Mouse (Mus musculus) ES-E14 (cell line): ENCODE results near the gene Hist2h3c2. TPM values are rescaled to one million over a fixed set of nuclear protein-coding genes. Genes with fewer than 3 reads are reported as not detected.
A peak's percentile ranks its signal among the peaks of the same experiment; 100 is the strongest.

Experiments
- DNase-seq: peaks from one replicate; pipeline ENCODE4 v3.0.0-alpha.2; 2013; ENCODE audit warnings: low read depth, low spot score
- H3K27ac ChIP-seq: 2 replicates; pipeline ENCODE4 v1.5.1; 2012; ENCODE audit warnings: low read depth, mild to moderate bottlenecking, low read length, moderate library complexity, mixed read lengths; ENCODE audit not compliant: poor library complexity, insufficient read depth, severe bottlenecking
- H3K36me3 ChIP-seq: 2 replicates; pipeline ENCODE4 v1.6.1; 2012; ENCODE audit warnings: mild to moderate bottlenecking, low read length, moderate library complexity, mixed read lengths; ENCODE audit not compliant: control insufficient read depth, poor library complexity, insufficient read depth, severe bottlenecking
- H3K4me1 ChIP-seq, 2 experiments: fragments of 150-350 bp in 1 of 2; sonication (generic) in 1 of 2; 2 replicates each; pipeline ENCODE4 v1.6.1; 2012; ENCODE audit warnings: low read length in 2 of 2, mild to moderate bottlenecking in 1 of 2, mixed read lengths in 1 of 2; ENCODE audit not compliant: control insufficient read depth in 2 of 2, insufficient read depth in 2 of 2, poor library complexity in 1 of 2
- H3K4me3 ChIP-seq, 2 experiments: fragments of 150-350 bp in 1 of 2; sonication (generic) in 1 of 2; 2 replicates each; pipeline ENCODE4 v1.5.1; 2012; ENCODE audit warnings: low read length in 2 of 2, low read depth in 1 of 2, mild to moderate bottlenecking in 1 of 2, mixed read lengths in 1 of 2; ENCODE audit not compliant: insufficient read depth in 1 of 2, poor library complexity in 1 of 2, severe bottlenecking in 1 of 2
- H3K9ac ChIP-seq: 2 replicates; pipeline ENCODE4 v1.6.1; 2012; ENCODE audit warnings: low read depth, mild to moderate bottlenecking, low read length, mixed read lengths; ENCODE audit not compliant: poor library complexity, insufficient read depth, severe bottlenecking
- H3K9me3 ChIP-seq: fragments of 150-350 bp; sonication (generic); 2 replicates; pipeline ENCODE4 v1.6.1; 2012; ENCODE audit warnings: low read depth, mild to moderate bottlenecking, low read length; ENCODE audit not compliant: control insufficient read depth, insufficient read depth
- CHD2 ChIP-seq: IDR thresholded peaks from 2 replicates; pipeline ENCODE4 v1.6.1; 2014; ENCODE audit warnings: mild to moderate bottlenecking, low read depth, low read length, inconsistent platforms
- HCFC1 ChIP-seq: IDR thresholded peaks from 2 replicates; pipeline ENCODE4 v1.6.1; 2012; ENCODE audit warnings: low read length, inconsistent platforms, borderline replicate concordance; ENCODE audit not compliant: insufficient read depth
- MAFK ChIP-seq: IDR thresholded peaks from 2 replicates; pipeline ENCODE4 v1.6.1; 2014; ENCODE audit warnings: mild to moderate bottlenecking, low read depth, low read length, inconsistent platforms; ENCODE audit not compliant: insufficient read depth
- ZC3H11A ChIP-seq: IDR thresholded peaks from 2 replicates; pipeline ENCODE4 v1.6.1; 2012; ENCODE audit warnings: low read depth, mild to moderate bottlenecking, inconsistent platforms, low read length, borderline replicate concordance
- ZNF384 ChIP-seq: IDR thresholded peaks from 2 replicates; pipeline ENCODE4 v1.6.1; 2012; ENCODE audit warnings: low read depth, low read length, inconsistent platforms
- in situ Hi-C, 2 experiments: fragments of 600-800 bp; cut with MboI; formaldehyde crosslinking; loops; one replicate each; pipeline ENCODE4 v1.15.1; 2025; ENCODE audit warnings: low sequenced_read_pairs in 2 of 2, inconsistent platforms in 1 of 2; ENCODE audit not compliant: unreplicated experiment in 2 of 2
- total RNA-seq: library from RNA; depleted of rRNA; stranded (reverse); fragments of 300-350 nt; gene quantifications from 2 replicates; pipeline ENCODE4 v1.2.3, GENCODE M21; 2012

Hist2h3c2 gene
- total RNA-seq, 1 experiment, result 546 TPM

GRCm38 (mm10) chr3:96255926-96256593 lies 17.1 kb upstream of the Hist2h3c2 start:
- no peak for DNase-seq
- in situ Hi-C loops, result no loop called here
- peaks cover 2 to 3% of the 10 kb centered on the region in 2 experiments; a peak in 1 of 4 replicates for H3K4me1 ChIP-seq
- no peak overlapping the region for H3K9ac ChIP-seq
- H3K27ac ChIP-seq, result no peak overlapping the region
- H3K36me3 ChIP-seq, result no peaks in the 10 kb centered on the region
- TF ChIP-seq ZNF384 (no peak), ZC3H11A (no peak), CHD2 (no peak), MAFK (no peak), HCFC1 (no peak)
- no peaks in the 10 kb centered on the region for H3K9me3 ChIP-seq
- H3K4me3 ChIP-seq, result no peak overlapping the region

GRCm38 (mm10) chr3:96254683-96255355 lies 15.9 kb upstream of the Hist2h3c2 start:
- Histone ChIP-seq H3K9me3 (no peaks in the 10 kb centered on the region), H3K9ac (peak overlapping the region; percentile 66), H3K27ac (no peak overlapping the region), H3K36me3 (no peaks in the 10 kb centered on the region), H3K4me3 (peak overlapping the region; percentile 49 to 54), H3K4me1 (peaks cover 2 to 3% of the 10 kb centered on the region in 2 experiments; a peak in 1 of 4 replicates)
- in situ Hi-C loops, result no loop called here
- no peak for DNase-seq
- TF ChIP-seq ZNF384 (no peak), HCFC1 (peak; percentile 68; the same call in 1 of the 2 replicates)

GRCm38 (mm10) chr3:96251787-96252186 lies 12.9 kb upstream of the Hist2h3c2 start:
- no peak overlapping the region for H3K27ac ChIP-seq
- in situ Hi-C loops, result no loop called here
- H3K4me3 ChIP-seq, result no peak overlapping the region
- peaks cover 2 to 3% of the 10 kb centered on the region in 2 experiments; a peak in 1 of 4 replicates for H3K4me1 ChIP-seq
- H3K36me3 ChIP-seq, result no peaks in the 10 kb centered on the region
- DNase-seq, result no peak
- no peak for TF ChIP-seq MAFK
- TF ChIP-seq ZNF384, result no peak
- TF ChIP-seq CHD2, result no peak
- no peak for TF ChIP-seq HCFC1
- TF ChIP-seq ZC3H11A, result no peak
- H3K9ac ChIP-seq, result no peak overlapping the region
- no peaks in the 10 kb centered on the region for H3K9me3 ChIP-seq

- Histone ChIP-seq H3K27ac (no peak overlapping the region), H3K9me3 (no peaks in the 10 kb centered on the region), H3K4me3 (no peak overlapping the region), H3K9ac (no peak overlapping the region), H3K4me1 (peaks cover 2 to 3% of the 10 kb centered on the region in 2 experiments; a peak in 1 of 4 replicates), H3K36me3 (no peaks in the 10 kb centered on the region)
- TF ChIP-seq HCFC1 (no peak), MAFK (no peak)
- no peak for DNase-seq
- in situ Hi-C loops, result no loop called here
Observed at GRCm38 (mm10) chr3:96250890-96251289, 12.0 kb upstream of the Hist2h3c2 start.
